Mouse (Mus musculus) spleen, adult 18-20 months (tissue): Measurements from ENCODE around the gene Samd4.

Experiments
- DNase-seq, 2 experiments: peaks; one replicate each; pipeline ENCODE4 v3.0.0; 2022; ENCODE audit warnings: mixed read lengths in 2 of 2

Gene Samd4

GRCm38 (mm10) chr14:46956121-46956520 lies 73.5 kb downstream of the Samd4 start:
- DNase-seq: no peak

DNA sequence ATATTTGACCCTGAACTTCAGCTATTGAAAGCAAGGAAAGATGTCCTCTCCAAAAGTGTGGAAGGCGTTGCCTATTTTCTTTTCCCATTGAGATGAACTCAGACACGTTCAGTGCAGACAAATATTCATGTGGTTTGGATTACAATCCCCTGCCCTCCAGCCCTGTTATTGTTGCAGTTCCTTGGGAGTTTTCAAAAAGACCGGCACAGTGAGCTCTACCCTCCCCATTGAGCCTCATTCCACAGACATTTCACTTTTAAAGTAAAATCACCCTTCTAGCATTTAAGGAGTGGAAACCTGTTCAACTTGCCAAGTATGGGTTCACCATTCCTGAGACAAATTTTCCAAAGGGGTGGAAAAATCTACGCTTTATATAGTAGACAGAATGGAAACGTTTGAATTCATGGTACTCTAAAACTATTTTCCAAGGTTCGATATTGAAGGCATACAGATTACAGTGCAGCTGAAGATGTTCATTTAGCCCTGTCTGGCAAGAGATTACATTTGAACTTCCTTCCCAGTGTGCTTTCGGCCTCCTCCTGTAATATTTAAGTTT lies 76.6 kb downstream of the Samd4 start:
- no peak for DNase-seq

DNA sequence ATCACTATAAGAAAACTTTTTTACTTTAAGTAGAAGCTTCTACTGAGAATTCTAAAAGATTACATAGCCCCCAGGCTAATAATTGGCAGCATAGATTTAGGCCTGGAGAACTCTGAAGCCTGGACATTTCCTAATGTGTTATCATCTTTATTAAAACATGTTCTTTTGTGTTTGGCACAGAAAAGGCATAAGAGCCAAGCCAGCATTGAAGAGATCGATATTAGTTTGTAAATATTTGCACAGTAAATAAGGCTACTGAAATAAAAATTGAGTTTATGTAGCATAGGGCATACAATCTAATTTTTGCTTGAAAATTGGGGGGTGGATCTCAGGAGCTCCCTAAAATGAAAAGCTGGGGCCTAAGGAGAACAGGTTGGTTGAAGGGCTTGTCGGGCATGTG lies 77.2 kb downstream of the Samd4 start:
- DNase-seq: no peak

DNA sequence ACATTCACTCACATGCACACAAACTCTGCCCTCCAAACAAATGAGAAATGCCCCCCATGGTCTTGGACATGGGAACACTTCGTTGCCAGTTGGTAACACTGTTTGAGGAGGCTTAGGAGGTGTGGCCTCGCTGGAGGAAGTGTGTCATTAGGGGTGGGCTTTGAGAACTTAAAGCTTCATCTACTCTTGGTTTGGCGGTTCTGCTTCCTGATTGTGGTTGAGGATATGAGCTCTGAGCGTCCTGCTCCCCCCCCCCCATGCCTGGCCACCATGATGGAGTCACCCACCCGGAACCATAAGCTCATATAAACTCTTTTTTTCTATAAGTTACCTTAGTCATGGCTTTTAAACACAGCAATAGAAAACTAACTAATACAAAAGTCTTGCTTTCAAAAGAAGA lies 80.2 kb downstream of the Samd4 start:
- DNase-seq: no peak

GRCm38 (mm10) chr14:46964074-46964872 lies 81.6 kb downstream of the Samd4 start:
- DNase-seq: no peak

DNA sequence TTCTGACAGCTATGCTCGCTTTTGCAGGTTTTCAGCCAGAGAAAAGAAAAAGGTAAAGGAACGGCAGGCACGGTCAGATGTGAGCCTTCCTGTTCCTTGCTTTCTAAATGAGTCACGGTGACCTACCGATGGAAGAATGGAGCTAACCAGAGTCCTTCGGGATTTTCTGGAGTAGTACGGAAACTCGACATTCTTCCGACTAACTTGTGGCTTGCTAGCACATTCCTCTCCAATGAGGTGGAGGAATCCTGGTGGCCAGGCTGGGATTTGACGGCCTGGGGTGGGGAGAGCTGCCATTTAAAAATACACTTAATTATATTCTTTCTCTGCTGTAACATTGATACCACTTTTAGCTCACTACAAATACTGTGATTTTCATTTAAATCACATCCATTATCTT lies 83.6 kb downstream of the Samd4 start:
- DNase-seq: no peak

GRCm38 (mm10) chr14:46968046-46968445 lies 85.4 kb downstream of the Samd4 start:
- DNase-seq: no peak

DNA sequence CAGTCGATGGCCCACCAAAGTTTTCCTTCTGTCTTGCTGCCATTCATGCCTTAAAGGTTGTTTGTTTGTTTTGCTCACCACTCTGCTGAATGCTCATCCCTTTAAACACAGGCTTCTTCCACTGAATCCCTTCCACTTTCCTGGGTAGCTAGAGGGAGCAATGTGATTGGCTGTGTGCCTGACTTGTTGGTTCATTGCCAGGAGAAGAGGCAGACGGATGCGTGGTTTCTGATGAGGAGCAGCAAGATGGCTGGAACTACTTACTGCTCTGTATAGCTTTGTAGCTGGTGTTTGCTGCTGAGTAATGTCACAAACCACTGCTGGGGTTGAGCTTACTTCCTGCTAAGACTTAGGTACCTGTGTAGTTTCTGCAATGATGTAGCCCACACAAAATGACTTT lies 88.0 kb downstream of the Samd4 start:
- DNase-seq: no peak

GRCm38 (mm10) chr14:46971802-46972201 lies 89.1 kb downstream of the Samd4 start:
- no peak for DNase-seq

GRCm38 (mm10) chr14:46974874-46975273 lies 92.2 kb downstream of the Samd4 start:
- no peak for DNase-seq

GRCm38 (mm10) chr14:46975969-46976368 lies 93.3 kb downstream of the Samd4 start:
- no peak for DNase-seq

- no peak for DNase-seq
Measured at GRCm38 (mm10) chr14:46976712-46977111, 94.1 kb downstream of the Samd4 start.

DNA sequence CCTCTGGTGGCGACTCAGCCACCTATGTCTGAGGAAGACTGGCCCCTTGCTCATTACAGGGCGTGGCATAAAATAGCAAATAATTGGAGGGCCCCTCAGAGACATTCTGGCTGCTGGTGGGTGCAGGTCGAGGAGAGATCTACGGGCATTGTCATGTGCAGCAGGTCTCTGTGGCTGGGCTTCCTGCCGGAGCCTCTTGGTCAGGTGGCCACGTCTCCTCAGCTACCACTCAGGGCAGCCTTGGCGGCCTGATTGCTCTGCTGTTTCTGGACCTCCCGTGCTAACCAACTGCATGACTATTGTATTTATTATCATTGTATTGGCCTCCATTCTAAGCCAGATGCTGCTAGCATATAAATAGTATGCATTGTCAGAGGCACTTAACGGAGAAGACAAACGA lies 95.0 kb downstream of the Samd4 start:
- DNase-seq: no peak

- DNase-seq: no peak
Measured at GRCm38 (mm10) chr14:46979172-46979571, 96.5 kb downstream of the Samd4 start.

- no peak for DNase-seq
Measured at GRCm38 (mm10) chr14:46980736-46981438, 98.2 kb downstream of the Samd4 start.

GRCm38 (mm10) chr14:46982106-46982505 lies 99.5 kb downstream of the Samd4 start:
- no peak for DNase-seq

GRCm38 (mm10) chr14:46984542-46985125 lies 102.0 kb downstream of the Samd4 start:
- no peak for DNase-seq

GRCm38 (mm10) chr14:46989694-46990093 lies 107.0 kb downstream of the Samd4 start:
- no peak for DNase-seq

GRCm38 (mm10) chr14:46990450-46990849 lies 107.8 kb downstream of the Samd4 start:
- DNase-seq: no peak

- no peak for DNase-seq
Measured at GRCm38 (mm10) chr14:46994704-46995103, 112.0 kb downstream of the Samd4 start.

DNA sequence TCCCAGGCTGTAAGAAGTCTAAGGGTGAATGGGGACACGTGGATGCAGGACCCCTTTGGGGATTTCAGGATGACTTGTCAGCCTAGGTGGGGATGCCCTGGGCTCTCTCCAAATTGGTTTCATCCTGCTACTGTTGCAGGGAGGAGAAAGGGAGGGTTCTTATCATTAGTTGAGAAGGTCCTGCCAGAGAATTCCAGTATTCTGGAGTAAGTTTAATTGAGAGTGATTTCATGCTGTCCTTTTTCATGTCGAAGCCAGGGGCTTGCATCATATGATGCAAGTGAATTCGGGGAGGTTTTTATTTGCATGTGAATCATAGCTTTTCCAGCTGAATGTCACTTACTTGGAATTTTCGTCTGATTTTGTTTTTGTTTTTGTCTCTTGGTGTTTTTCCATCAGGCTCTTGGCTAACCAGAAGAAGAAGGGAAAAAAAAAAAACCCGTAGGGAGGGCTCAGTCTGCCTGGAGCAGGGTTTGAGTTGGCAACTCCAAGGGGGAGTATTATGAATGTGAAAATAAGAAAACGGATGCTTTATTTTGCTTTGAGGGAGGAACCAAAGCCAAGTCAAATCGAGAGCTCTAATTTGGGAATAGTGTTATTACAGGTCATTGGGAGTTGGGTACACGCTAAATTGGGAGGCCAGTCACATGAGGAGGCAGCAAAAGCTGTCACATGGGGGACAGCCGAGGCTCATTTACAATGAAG lies 116.8 kb downstream of the Samd4 start:
- no peak for DNase-seq

- no peak for DNase-seq
Measured at GRCm38 (mm10) chr14:47000096-47000736, 117.6 kb downstream of the Samd4 start.
